Mouse (Mus musculus): ENCODE results near the gene Gm3233.
"Not testable (repeated sequence)": the region's sequence is repeated elsewhere in the genome, so short reads cannot be mapped to it uniquely, and the experiment has no call there.

The Gm3233 gene

DNA sequence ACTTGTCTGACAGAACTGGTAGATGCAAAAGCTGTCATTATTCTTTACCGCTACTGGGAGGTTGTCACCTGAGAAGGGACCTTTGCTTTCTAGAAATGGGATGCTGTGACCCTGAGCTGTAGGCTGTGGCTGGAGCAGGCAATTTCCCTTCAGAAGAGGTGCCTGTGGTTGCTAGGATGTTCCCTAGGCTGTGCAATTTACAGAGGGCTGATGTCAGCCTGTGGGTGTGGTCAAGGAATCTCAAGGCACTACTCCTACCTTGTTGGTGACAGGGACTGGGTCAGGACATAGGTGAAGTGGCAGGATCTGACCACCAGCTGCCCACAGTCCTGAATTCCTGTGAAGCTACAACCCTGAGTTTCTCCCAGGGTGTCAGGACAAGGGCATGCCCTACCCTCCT lies 10.2 kb upstream of the Gm3233 start:
- Histone ChIP-seq H3K27me3 (ENCODE audit: insufficient read depth, low read length) (no peaks in the 10 kb centered on the region), H3K4me1 (replicated peaks; ENCODE audit: low read depth, low read length) (no peaks in the 10 kb centered on the region), H3K36me3 (ENCODE audit: insufficient read depth, low read length) (no peaks in the 10 kb centered on the region), H3K4me3 (replicated peaks; ENCODE audit: low read length) (no peak overlapping the region), H3K9me3 (ENCODE audit: low read length) (no peaks in the 10 kb centered on the region)
- TF ChIP-seq POU5F1 (IDR thresholded peaks at IDR 0.05; ENCODE audit: borderline replicate concordance, low read length) (no peak), NANOG (IDR thresholded peaks at IDR 0.05; ENCODE audit: borderline replicate concordance, low read length) (no peak), CTCF (conservative IDR thresholded peaks at IDR 0.05; ENCODE audit: low read length) (no peak)

DNA sequence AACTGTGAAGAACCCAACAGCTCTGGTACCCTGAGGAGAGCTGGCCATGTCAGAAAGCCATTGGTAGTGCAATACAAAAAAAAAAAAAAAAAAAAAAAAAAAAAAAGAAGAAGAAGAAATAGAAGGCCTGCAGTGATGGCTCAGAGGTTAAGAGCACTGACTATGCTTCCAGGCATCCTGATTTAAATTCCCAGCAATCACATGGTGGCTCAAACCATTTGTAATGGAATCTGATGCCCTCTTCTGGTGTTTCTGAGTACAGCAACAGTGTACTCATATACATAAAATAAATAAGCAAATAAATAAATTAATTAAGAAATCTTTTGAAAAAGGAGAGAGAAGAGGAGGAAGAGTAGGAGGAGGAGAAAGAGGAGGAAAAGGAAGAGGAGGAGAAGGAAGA lies 6.0 kb downstream of the Gm3233 start:
- Histone ChIP-seq H3K4me1 (replicated peaks; ENCODE audit: low read depth, low read length) (no peaks in the 10 kb centered on the region; the same call in 1 of the 2 replicates), H3K27me3 (ENCODE audit: insufficient read depth, low read length) (no peaks in the 10 kb centered on the region), H3K36me3 (ENCODE audit: insufficient read depth, low read length) (no peaks in the 10 kb centered on the region), H3K4me3 (replicated peaks; ENCODE audit: low read length) (no peak overlapping the region), H3K9me3 (ENCODE audit: low read length) (peaks cover 7% of the 10 kb centered on the region; the same call in 1 of the 2 replicates)
- TF ChIP-seq NANOG (IDR thresholded peaks at IDR 0.05; ENCODE audit: borderline replicate concordance, low read length) (no peak), POU5F1 (IDR thresholded peaks at IDR 0.05; ENCODE audit: borderline replicate concordance, low read length) (no peak), CTCF (conservative IDR thresholded peaks at IDR 0.05; ENCODE audit: low read length) (peak; percentile 44)

DNA sequence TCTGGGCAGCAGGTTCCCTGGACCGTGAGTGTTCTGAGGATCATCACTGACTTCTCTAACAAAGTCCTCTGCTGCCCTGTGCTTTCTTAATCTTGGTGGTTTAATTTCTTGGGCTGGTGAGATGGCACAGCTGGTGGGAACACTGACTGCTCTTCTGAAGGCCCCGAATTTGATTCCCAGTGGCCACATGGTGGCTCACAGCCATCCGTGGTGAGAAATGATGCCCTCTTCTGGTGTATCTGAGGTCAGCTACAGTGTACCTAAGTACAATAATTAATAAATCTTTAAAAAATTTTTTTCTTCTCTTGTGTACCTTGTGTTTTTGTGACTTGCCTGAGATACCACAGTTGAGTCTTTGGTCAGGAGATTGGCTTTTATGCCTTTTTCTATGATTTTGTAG lies 7.2 kb downstream of the Gm3233 start:
- not testable (repeated sequence) for H3K4me3 ChIP-seq (replicated peaks; ENCODE audit: low read length); H3K9me3 ChIP-seq (ENCODE audit: low read length); H3K27me3 ChIP-seq (ENCODE audit: insufficient read depth, low read length); H3K36me3 ChIP-seq (ENCODE audit: insufficient read depth, low read length); H3K4me1 ChIP-seq (replicated peaks; ENCODE audit: low read depth, low read length)

DNA sequence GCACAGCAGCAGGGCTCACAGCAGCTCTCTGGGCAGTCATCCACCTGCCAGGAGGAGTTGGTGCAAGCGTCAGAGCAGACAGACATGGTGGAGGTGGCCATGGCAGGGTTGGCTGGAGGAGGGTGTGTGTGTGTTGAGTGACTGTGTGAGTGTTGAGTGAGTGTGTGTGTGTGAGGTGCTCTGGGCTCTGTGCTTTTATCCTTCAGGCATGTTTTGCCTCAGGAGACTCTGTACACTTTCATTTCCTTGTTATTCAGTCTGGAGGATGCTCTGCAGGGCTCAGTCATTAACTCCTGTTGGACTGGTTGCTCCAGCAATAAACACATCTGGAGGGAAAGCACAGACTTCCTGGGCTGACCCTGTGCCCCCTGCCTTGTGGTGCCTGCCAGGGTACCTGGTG lies 8.2 kb downstream of the Gm3233 start, which contains the start of gene Gm9736:
Gm9736 (minus strand) TSS at position 101 of the 400 bp plus-strand sequence.
- not testable (repeated sequence) for H3K27me3 ChIP-seq (ENCODE audit: insufficient read depth, low read length); H3K4me3 ChIP-seq (replicated peaks; ENCODE audit: low read length); H3K9me3 ChIP-seq (ENCODE audit: low read length); H3K36me3 ChIP-seq (ENCODE audit: insufficient read depth, low read length); H3K4me1 ChIP-seq (replicated peaks; ENCODE audit: low read depth, low read length)

DNA sequence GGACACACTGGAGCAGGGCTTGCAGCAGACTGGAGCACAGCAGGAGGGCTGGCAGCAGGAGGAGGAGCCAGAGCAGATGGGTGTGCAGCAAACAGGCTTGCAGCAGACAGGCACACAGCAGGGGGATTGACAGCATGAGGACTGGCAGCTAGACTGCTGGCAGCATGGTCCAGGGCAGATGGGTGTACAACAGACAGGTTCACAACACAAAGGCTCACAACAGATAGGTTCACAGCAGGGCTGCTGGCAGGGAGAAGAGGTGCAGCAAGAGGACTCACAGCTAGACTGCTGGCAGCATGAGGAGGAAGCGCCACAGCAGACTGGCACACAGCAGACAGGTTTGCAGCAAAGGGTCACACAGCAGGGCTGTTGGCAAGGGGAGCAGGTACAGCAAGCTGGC lies 8.8 kb downstream of the Gm3233 start:
- not testable (repeated sequence) for H3K27me3 ChIP-seq (ENCODE audit: insufficient read depth, low read length); H3K36me3 ChIP-seq (ENCODE audit: insufficient read depth, low read length); H3K4me3 ChIP-seq (replicated peaks; ENCODE audit: low read length); H3K9me3 ChIP-seq (ENCODE audit: low read length); H3K4me1 ChIP-seq (replicated peaks; ENCODE audit: low read depth, low read length)

DNA sequence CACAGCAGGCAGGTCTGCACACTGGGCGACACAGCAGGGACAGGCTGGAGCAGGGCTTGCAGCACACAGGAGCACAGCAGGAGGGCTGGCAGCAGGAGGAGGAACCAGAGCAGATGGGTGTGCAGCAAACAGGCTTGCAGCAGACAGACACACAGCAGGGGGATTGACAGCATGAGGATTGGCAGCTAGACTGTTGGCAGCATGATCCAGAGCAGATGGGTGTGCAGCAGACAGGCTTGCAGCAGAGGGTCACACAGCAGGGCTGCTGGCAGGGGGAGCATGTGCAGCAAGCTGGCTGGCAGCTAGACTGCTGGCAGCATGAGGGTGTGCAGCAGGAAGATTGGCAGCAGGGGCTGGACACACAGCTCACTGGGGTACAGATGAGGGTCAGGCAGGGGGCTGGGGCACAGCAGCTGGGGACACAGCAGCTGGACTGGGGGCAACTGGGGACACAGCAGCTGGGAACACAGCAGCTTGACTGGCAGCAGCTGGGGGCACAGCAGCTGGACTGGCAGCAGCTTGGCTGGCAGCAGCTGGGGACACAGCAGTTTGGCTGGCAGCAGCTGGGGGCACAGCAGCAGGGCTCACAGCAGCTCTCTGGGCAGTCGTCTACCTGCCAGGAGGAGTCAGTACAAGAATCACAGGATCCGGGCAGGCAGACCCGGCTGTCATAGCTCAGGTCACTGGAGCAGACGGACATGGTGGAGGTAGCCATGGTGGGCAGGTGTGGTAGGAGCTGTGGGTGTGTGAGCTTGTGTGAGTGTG lies 17.4 kb downstream of the Gm3233 start, which contains the start of gene Gm18596:
Gm18596 (minus strand) TSS at position 715 of the 765 bp plus-strand sequence.
- not testable (repeated sequence) for H3K9me3 ChIP-seq (ENCODE audit: low read length); H3K4me3 ChIP-seq (replicated peaks; ENCODE audit: low read length); H3K27me3 ChIP-seq (ENCODE audit: insufficient read depth, low read length); H3K4me1 ChIP-seq (replicated peaks; ENCODE audit: low read depth, low read length); H3K36me3 ChIP-seq (ENCODE audit: insufficient read depth, low read length)

DNA sequence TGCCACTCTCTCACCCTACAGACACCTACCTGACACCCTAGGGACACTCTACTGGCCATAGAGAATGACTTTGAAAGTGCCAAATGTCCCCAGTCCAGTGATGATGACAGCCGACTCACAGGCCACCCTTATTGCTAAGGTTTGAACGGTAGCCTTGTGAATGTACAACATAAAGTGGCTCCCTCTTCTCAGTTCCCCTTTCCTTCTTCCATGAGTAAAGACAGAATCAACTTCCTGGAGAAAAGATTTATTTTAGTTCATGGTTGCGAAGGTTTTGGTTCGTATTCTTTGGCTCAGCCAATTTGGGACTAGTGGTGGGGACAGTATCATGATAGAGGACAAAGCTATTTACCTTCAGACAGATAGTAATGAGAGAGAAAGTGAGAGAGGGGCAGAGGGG lies 20.6 kb downstream of the Gm3233 start:
- H3K27me3 ChIP-seq (ENCODE audit: insufficient read depth, low read length) = 0 out of 2 replicates have a peak, but pooled peaks cover 3% of the 10 kb centered on the region
- H3K36me3 ChIP-seq (ENCODE audit: insufficient read depth, low read length) = no peaks in the 10 kb centered on the region
- H3K4me3 ChIP-seq (replicated peaks; ENCODE audit: low read length) = no peak overlapping the region
- peaks cover 8% of the 10 kb centered on the region for H3K9me3 ChIP-seq (ENCODE audit: low read length)
- no peaks in the 10 kb centered on the region for H3K4me1 ChIP-seq (replicated peaks; ENCODE audit: low read depth, low read length)
- TF ChIP-seq NANOG (IDR thresholded peaks at IDR 0.05; ENCODE audit: borderline replicate concordance, low read length) (no peak), CTCF (conservative IDR thresholded peaks at IDR 0.05; ENCODE audit: low read length) (no peak), POU5F1 (IDR thresholded peaks at IDR 0.05; ENCODE audit: borderline replicate concordance, low read length) (no peak)

DNA sequence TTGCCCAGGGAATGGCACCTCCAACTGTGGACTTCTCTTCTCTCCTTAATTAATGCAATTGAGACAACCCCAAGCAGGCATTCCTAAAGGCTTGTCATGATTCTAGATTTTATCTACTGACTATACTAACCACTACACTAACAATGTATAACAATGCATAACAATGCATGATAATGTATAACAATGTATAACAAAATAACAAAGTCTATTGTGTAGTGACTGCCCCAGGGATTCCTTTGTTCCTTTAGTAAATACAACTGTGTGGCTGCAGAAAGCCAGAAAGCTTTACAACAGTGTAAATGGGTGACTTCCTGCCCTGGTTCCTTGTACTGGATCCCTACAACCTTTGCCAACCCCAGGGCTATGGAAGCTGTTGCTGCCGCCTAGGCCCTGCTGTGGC lies 23.6 kb downstream of the Gm3233 start:
- peak; percentile 42; the same call in 1 of the 2 replicates for TF ChIP-seq POU5F1 (IDR thresholded peaks at IDR 0.05; ENCODE audit: borderline replicate concordance, low read length)
- no peak for TF ChIP-seq CTCF (conservative IDR thresholded peaks at IDR 0.05; ENCODE audit: low read length)
- peak; percentile 60; the same call in 1 of the 2 replicates for TF ChIP-seq NANOG (IDR thresholded peaks at IDR 0.05; ENCODE audit: borderline replicate concordance, low read length)
- H3K4me3 ChIP-seq (replicated peaks; ENCODE audit: low read length) = no peak overlapping the region
- no peaks in the 10 kb centered on the region for H3K36me3 ChIP-seq (ENCODE audit: insufficient read depth, low read length)
- 0 out of 2 replicates have a peak, but pooled peaks cover 3% of the 10 kb centered on the region for H3K27me3 ChIP-seq (ENCODE audit: insufficient read depth, low read length)
- peaks cover 8% of the 10 kb centered on the region for H3K9me3 ChIP-seq (ENCODE audit: low read length)
- no peaks in the 10 kb centered on the region for H3K4me1 ChIP-seq (replicated peaks; ENCODE audit: low read depth, low read length)

DNA sequence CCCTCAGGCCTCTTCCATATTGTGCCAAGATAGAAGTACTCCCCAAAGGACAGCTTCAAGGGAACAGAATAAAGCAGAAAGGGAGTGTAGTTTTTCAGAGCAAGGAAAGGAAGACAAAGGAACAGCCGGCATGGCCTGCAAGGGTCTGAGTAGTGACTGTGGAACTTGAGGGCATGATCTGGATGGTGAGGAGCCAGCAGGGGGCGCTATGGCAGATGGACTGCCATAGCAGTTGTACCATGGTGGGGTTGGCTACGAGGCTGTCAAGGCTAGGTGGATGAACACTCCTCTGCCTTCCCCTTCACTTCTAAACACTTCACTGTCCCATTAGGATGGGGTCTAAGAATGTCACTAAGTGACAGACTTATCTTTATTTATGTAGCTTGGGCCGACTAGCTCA lies 30.2 kb downstream of the Gm3233 start:
- Histone ChIP-seq H3K36me3 (ENCODE audit: insufficient read depth, low read length) (no peaks in the 10 kb centered on the region), H3K9me3 (ENCODE audit: low read length) (no peaks in the 10 kb centered on the region), H3K4me1 (replicated peaks; ENCODE audit: low read depth, low read length) (no peaks in the 10 kb centered on the region), H3K4me3 (replicated peaks; ENCODE audit: low read length) (no peak overlapping the region), H3K27me3 (ENCODE audit: insufficient read depth, low read length) (no peaks in the 10 kb centered on the region)
- TF ChIP-seq CTCF (conservative IDR thresholded peaks at IDR 0.05; ENCODE audit: low read length) (peak; percentile 47), NANOG (IDR thresholded peaks at IDR 0.05; ENCODE audit: borderline replicate concordance, low read length) (no peak)
